Mouse (Mus musculus): ENCODE measurements around the gene Arpc4. TPM values are rescaled to one million over a fixed set of nuclear protein-coding genes. Genes with fewer than 3 reads are reported as not detected.

Arpc4 gene
- total and polyA plus RNA-seq, 2 experiments from 2014 or later: 200 to 505 TPM

- ATAC-seq (ENCODE audit: low FRiP score) (no peak), DNase-seq (ENCODE audit: low spot score) (no peak)
- H3K4me1 ChIP-seq (ENCODE audit: insufficient read depth, low read length): peaks cover 11% of the 10 kb centered on the region
- no peak overlapping the region for H3K4me3 ChIP-seq (ENCODE audit: low read depth, low read length)
- H3K27me3 ChIP-seq (ENCODE audit: insufficient read depth, low read length): no peaks in the 10 kb centered on the region
- 86% methylated on average over 5 of the region's 5 CpGs for WGBS
- H3K9me3 ChIP-seq (ENCODE audit: low read length): no peaks in the 10 kb centered on the region
- no peak overlapping the region for H3K4me2 ChIP-seq (ENCODE audit: low read depth, low read length, poor library complexity, severe bottlenecking)
- H3K27ac ChIP-seq (ENCODE audit: low read depth, low read length): no peak overlapping the region
- H3K36me3 ChIP-seq (ENCODE audit: insufficient read depth, low read length): peaks cover 17% of the 10 kb centered on the region
- TF ChIP-seq CTCF (IDR thresholded peaks at IDR 0.05): no peak
- no peak overlapping the region for H3K9ac ChIP-seq (replicated peaks; ENCODE audit: low read length, poor library complexity, severe bottlenecking)
Measured at GRCm38 (mm10) chr6:113416416-113416815, 38.5 kb downstream of the Arpc4 start.

- no peak for TF ChIP-seq CTCF (IDR thresholded peaks at IDR 0.05)
- Histone ChIP-seq H3K4me1 (ENCODE audit: insufficient read depth, low read length) (peaks cover 11% of the 10 kb centered on the region), H3K9me3 (ENCODE audit: low read length) (no peaks in the 10 kb centered on the region), H3K9ac (replicated peaks; ENCODE audit: low read length, poor library complexity, severe bottlenecking) (peak overlapping the region; percentile 70), H3K27ac (ENCODE audit: low read depth, low read length) (peak overlapping the region; percentile 49), H3K4me2 (ENCODE audit: low read depth, low read length, poor library complexity, severe bottlenecking) (peak overlapping the region; percentile 97), H3K36me3 (ENCODE audit: insufficient read depth, low read length) (peaks cover 13% of the 10 kb centered on the region), H3K4me3 (ENCODE audit: low read depth, low read length) (peak overlapping the region; percentile 49), H3K27me3 (ENCODE audit: insufficient read depth, low read length) (no peaks in the 10 kb centered on the region)
- DNase-seq (ENCODE audit: low spot score) (no peak), ATAC-seq (ENCODE audit: low FRiP score) (peak; percentile 68)
- 15% methylated on average over 16 of the region's 16 CpGs for WGBS
Measured at GRCm38 (mm10) chr6:113418441-113419198, 40.7 kb downstream of the Arpc4 start.

- no peak for TF ChIP-seq CTCF (IDR thresholded peaks at IDR 0.05)
- peak within 1 kb of the TSS; percentile 49 for H3K4me3 ChIP-seq (ENCODE audit: low read depth, low read length)
- DNase-seq (ENCODE audit: low spot score) (peak; percentile 98), ATAC-seq (ENCODE audit: low FRiP score) (peak; percentile 96)
- peak within 1 kb of the TSS; percentile 49 for H3K27ac ChIP-seq (ENCODE audit: low read depth, low read length)
- peak within 1 kb of the TSS; percentile 97 for H3K4me2 ChIP-seq (ENCODE audit: low read depth, low read length, poor library complexity, severe bottlenecking)
- H3K4me1 ChIP-seq (ENCODE audit: insufficient read depth, low read length): peaks cover 11% of the 10 kb centered on the region
- H3K9me3 ChIP-seq (ENCODE audit: low read length): no peaks in the 10 kb centered on the region
- H3K27me3 ChIP-seq (ENCODE audit: insufficient read depth, low read length): no peaks in the 10 kb centered on the region
- under 1% methylated on average over 25 of the region's 25 CpGs for WGBS
- peak within 1 kb of the TSS; percentile 70 for H3K9ac ChIP-seq (replicated peaks; ENCODE audit: low read length, poor library complexity, severe bottlenecking)
- peaks cover 9% of the 10 kb centered on the region for H3K36me3 ChIP-seq (ENCODE audit: insufficient read depth, low read length)
Measured at GRCm38 (mm10) chr6:113419199-113419587, 41.3 kb downstream of the Arpc4 start, which contains the start of gene Rpusd3. Gene Rpusd3, minus strand, starts transcription at chr6:113419340.

GRCm38 (mm10) chr6:113423000-113423399 lies 45.1 kb downstream of the Arpc4 start:
- Histone ChIP-seq H3K4me2 (ENCODE audit: low read depth, low read length, poor library complexity, severe bottlenecking) (no peak overlapping the region), H3K4me3 (ENCODE audit: low read depth, low read length) (no peak overlapping the region), H3K9ac (replicated peaks; ENCODE audit: low read length, poor library complexity, severe bottlenecking) (no peak overlapping the region), H3K9me3 (ENCODE audit: low read length) (no peaks in the 10 kb centered on the region), H3K4me1 (ENCODE audit: insufficient read depth, low read length) (peaks cover 5% of the 10 kb centered on the region; the same call in 1 of the 2 replicates), H3K27me3 (ENCODE audit: insufficient read depth, low read length) (no peaks in the 10 kb centered on the region), H3K36me3 (ENCODE audit: insufficient read depth, low read length) (no peaks in the 10 kb centered on the region), H3K27ac (ENCODE audit: low read depth, low read length) (no peak overlapping the region)
- no peak for TF ChIP-seq CTCF (IDR thresholded peaks at IDR 0.05)
- ATAC-seq (ENCODE audit: low FRiP score): no peak
- 79% methylated on average over 4 of the region's 4 CpGs for WGBS
- no peak for DNase-seq (ENCODE audit: low spot score)

GRCm38 (mm10) chr6:113424187-113424586 lies 46.3 kb downstream of the Arpc4 start:
- ATAC-seq (ENCODE audit: low FRiP score) (no peak), DNase-seq (ENCODE audit: low spot score) (no peak)
- H3K4me1 ChIP-seq (ENCODE audit: insufficient read depth, low read length): no peaks in the 10 kb centered on the region
- no peak overlapping the region for H3K4me3 ChIP-seq (ENCODE audit: low read depth, low read length)
- H3K27me3 ChIP-seq (ENCODE audit: insufficient read depth, low read length): no peaks in the 10 kb centered on the region
- no peak for TF ChIP-seq CTCF (IDR thresholded peaks at IDR 0.05)
- no peaks in the 10 kb centered on the region for H3K9me3 ChIP-seq (ENCODE audit: low read length)
- 85% methylated on average over 7 of the region's 7 CpGs for WGBS
- H3K4me2 ChIP-seq (ENCODE audit: low read depth, low read length, poor library complexity, severe bottlenecking): no peak overlapping the region
- H3K27ac ChIP-seq (ENCODE audit: low read depth, low read length): no peak overlapping the region
- no peaks in the 10 kb centered on the region for H3K36me3 ChIP-seq (ENCODE audit: insufficient read depth, low read length)
- no peak overlapping the region for H3K9ac ChIP-seq (replicated peaks; ENCODE audit: low read length, poor library complexity, severe bottlenecking)

- WGBS: 91% methylated on average over 4 of the region's 4 CpGs
- DNase-seq (ENCODE audit: low spot score) (no peak), ATAC-seq (ENCODE audit: low FRiP score) (no peak)
- TF ChIP-seq CTCF (IDR thresholded peaks at IDR 0.05): no peak
- no peak overlapping the region for H3K9ac ChIP-seq (replicated peaks; ENCODE audit: low read length, poor library complexity, severe bottlenecking)
- H3K27ac ChIP-seq (ENCODE audit: low read depth, low read length): no peak overlapping the region
- no peak overlapping the region for H3K4me2 ChIP-seq (ENCODE audit: low read depth, low read length, poor library complexity, severe bottlenecking)
- no peaks in the 10 kb centered on the region for H3K9me3 ChIP-seq (ENCODE audit: low read length)
- H3K27me3 ChIP-seq (ENCODE audit: insufficient read depth, low read length): no peaks in the 10 kb centered on the region
- no peaks in the 10 kb centered on the region for H3K4me1 ChIP-seq (ENCODE audit: insufficient read depth, low read length)
- no peaks in the 10 kb centered on the region for H3K36me3 ChIP-seq (ENCODE audit: insufficient read depth, low read length)
- H3K4me3 ChIP-seq (ENCODE audit: low read depth, low read length): no peak overlapping the region
Measured at GRCm38 (mm10) chr6:113426696-113427095, 48.8 kb downstream of the Arpc4 start.

All from midbrain, postnatal 0 days (tissue).